Mouse (Mus musculus) stomach, postnatal 0 days (tissue): Measurements from ENCODE around the gene Vps16.

ENCODE experiments used
- CTCF ChIP-seq: IDR thresholded peaks from 2 replicates; pipeline ENCODE4 v1.5.1; 2016; ENCODE audit warnings: antibody characterized with exemption, low read depth, mild to moderate bottlenecking, moderate library complexity
- EP300 ChIP-seq: optimal IDR thresholded peaks from 2 replicates; pipeline ENCODE3; 2016; ENCODE audit warnings: antibody characterized with exemption

DNA sequence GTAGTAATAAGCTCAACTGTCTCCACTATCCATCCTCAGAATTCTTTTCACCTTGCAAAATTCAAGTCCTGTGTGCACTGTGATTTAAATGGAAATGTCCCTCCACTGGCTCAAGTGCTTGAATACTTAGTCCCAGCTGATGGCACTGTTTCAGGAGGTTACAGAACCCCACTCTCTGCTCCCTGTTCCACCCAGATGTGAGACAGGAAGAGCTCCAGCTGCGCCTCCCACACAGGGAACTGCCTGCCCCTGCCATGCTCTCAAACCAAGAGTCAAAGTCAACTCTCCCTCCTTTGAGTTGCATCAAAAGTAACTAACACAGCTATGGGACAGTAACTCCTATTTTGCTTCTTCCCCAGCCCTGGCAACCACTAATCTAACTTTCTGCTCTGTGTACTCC lies 37.9 kb upstream of the Vps16 start:
- TF ChIP-seq CTCF = no peak
- no peak for TF ChIP-seq EP300
